Mouse (Mus musculus) cortical plate, adult 2 months (tissue): ENCODE results near the gene Tmem51.

Experiments used
- CTCF ChIP-seq: fragments of 200-500 bp; IDR thresholded peaks from 2 replicates; pipeline ENCODE4 v1.5.1; 2011; ENCODE audit warnings: mild to moderate bottlenecking, control low read depth, low read length; ENCODE audit not compliant: insufficient read depth; ENCODE audit errors: extremely low read depth
- POLR2A ChIP-seq: fragments of 200-500 bp; IDR thresholded peaks from 2 replicates; pipeline ENCODE4 v1.6.1; 2011; ENCODE audit warnings: mild to moderate bottlenecking, low read length, control low read depth; ENCODE audit not compliant: insufficient read depth; ENCODE audit errors: extremely low read depth

DNA sequence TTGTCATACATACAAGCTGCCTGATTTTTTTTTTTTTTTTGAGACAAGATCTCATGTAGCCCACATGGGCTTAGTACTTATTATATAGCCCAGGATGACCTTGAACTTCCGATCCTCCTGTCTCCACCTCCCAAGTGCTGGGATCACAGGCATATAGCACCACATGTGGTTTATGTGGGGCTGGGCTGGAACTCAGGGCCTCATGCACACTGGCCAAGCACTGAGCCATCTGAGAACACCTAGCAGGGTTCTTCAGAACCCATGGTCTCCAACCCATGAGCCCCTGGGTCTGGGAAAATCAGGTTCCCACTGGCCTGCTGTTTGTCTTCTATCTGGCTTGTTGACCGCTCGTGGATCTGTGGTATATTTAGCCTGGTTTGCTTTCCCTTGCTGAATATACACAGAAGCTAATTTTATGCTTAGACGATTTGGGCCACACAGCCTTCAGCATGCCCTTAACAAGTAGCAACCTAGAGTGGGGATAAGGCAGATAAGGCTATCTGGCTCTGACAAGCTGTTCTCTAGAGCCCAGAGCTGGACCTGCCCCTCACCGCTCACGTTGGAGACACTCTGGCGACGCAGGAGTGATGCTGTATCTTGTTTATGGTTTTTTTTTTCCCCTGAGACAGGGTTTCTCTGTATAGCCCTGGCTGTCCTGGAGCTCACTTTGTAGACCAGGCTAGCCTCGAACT lies 44.3 kb downstream of the Tmem51 start:
- TF ChIP-seq POLR2A (no peak), CTCF (no peak)
